Mouse (Mus musculus) heart, postnatal 0 days (tissue): ENCODE measurements around the gene Nnmt.

Experiments used
- CTCF ChIP-seq: IDR thresholded peaks from 2 replicates; pipeline ENCODE4 v1.5.1; 2016; ENCODE audit warnings: antibody characterized with exemption, control low read depth, low read depth
- EP300 ChIP-seq: IDR thresholded peaks from 2 replicates; pipeline ENCODE4 v1.6.1; 2016; ENCODE audit warnings: antibody characterized with exemption, low read depth

DNA sequence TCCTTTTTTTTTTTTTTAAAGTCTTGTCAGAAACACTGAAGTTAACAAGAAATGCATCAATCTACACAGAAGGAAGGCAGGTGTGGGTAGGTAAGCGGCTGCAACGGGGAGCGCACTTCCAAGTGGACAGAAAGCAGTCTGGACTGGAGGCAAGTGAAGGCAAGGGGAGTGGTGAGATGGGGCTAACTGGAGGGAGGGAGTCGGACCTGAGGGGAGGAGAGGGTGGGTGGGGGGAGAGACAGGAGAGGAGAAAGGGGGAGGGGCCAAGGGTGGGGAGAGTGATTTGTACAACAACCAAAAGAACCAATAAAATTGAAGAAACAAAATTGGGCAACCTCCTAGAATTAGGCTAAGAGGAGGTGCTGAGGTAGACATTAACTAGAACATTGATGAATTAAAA lies 47.1 kb upstream of the Nnmt start:
- no peak for TF ChIP-seq CTCF
- TF ChIP-seq EP300, result no peak
